Mouse (Mus musculus) liver, embryonic 12.5 days (tissue): ENCODE results near the gene Hist1h2ao. TPM values are rescaled to one million over a fixed set of nuclear protein-coding genes. Genes with fewer than 3 reads are reported as not detected.
"Not testable (repeated sequence)": the region's sequence is repeated elsewhere in the genome, so short reads cannot be mapped to it uniquely, and the experiment has no call there.

Experiments
- ATAC-seq: fragments of 200-750 bp; cut with Nextera tagmentation; 2 replicates; pipeline ENCODE4 v1.8.0; 2017; ENCODE audit warnings: moderate number of reproducible peaks, mild to moderate bottlenecking, moderate library complexity
- H3K27ac ChIP-seq: fragments of 300-500 bp; sonication (generic); 2 replicates; pipeline ENCODE4 v1.5.1; 2016; ENCODE audit warnings: mild to moderate bottlenecking
- H3K27me3 ChIP-seq: fragments of 300-500 bp; sonication (generic); replicated peaks from 2 replicates; pipeline ENCODE4 v1.6.1; 2016; ENCODE audit warnings: mild to moderate bottlenecking, moderate library complexity
- H3K36me3 ChIP-seq: fragments of 300-500 bp; sonication (generic); 2 replicates; pipeline ENCODE4 v1.6.1; 2016; ENCODE audit warnings: mild to moderate bottlenecking, moderate library complexity
- H3K4me1 ChIP-seq: fragments of 300-500 bp; sonication (generic); 2 replicates; pipeline ENCODE4 v1.6.1; 2016
- H3K4me2 ChIP-seq: fragments of 300-500 bp; sonication (generic); 2 replicates; pipeline ENCODE4 v1.6.1; 2016; ENCODE audit warnings: mild to moderate bottlenecking, moderate library complexity
- H3K4me3 ChIP-seq: fragments of 300-500 bp; sonication (generic); 2 replicates; pipeline ENCODE4 v1.5.1; 2016; ENCODE audit warnings: mild to moderate bottlenecking, moderate library complexity
- H3K9ac ChIP-seq: fragments of 300-500 bp; sonication (generic); 2 replicates; pipeline ENCODE4 v1.6.1; 2016; ENCODE audit warnings: mild to moderate bottlenecking, moderate library complexity
- H3K9me3 ChIP-seq: fragments of 300-500 bp; sonication (generic); replicated peaks from 2 replicates; pipeline ENCODE4 v1.6.1; 2016; ENCODE audit warnings: mild to moderate bottlenecking, moderate library complexity
- WGBS: fragments of 180-500 bp; shearing (Covaris S2); methylation state at CpG from one replicate; pipeline ENCODE4 v1.1.7; 2016; ENCODE audit not compliant: insufficient replicate concordance; 5-methylcytosine and 5-hydroxymethylcytosine counted together
- polyA plus RNA-seq: library from polyadenylated mRNA; unstranded; fragments of >200 nt; fragmentation: Nextera tagmentation; extraction: Ambion mirVana; gene quantifications from 2 replicates; pipeline ENCODE4 v1.2.1, GENCODE M21; 2016

Hist1h2ao gene
- polyA plus RNA-seq, 1 experiment from 2014 or later, result not detected

DNA sequence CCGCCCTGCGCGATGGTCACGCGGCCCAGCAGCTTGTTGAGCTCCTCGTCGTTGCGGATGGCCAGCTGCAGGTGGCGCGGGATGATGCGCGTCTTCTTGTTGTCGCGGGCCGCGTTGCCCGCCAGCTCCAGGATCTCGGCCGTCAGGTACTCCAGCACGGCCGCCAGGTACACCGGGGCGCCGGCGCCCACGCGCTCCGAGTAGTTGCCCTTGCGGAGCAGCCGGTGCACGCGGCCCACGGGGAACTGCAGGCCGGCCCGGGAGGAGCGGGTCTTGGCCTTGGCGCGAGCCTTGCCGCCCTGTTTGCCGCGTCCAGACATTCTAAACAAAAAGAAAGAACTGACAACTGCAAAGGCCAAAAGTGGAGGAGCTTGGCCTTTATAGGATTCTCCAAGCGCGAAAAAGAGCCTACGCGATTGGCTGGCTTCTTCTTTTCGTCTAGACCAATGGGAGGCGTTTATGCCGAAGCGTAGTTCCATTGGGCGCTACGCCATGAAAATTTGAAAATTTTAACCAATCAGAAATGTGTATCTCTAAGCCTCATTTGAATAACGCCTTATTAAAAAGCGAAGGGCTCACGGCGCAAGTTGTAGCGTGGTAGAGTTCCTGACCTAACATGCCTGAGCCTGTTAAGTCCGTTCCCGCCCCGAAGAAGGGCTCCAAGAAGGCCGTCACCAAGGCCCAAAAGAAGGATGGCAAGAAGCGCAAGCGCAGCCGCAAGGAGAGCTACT lies 23.2 kb upstream of the Hist1h2ao start, which contains the start of the genes Hist1h2an and Hist1h2bp:
TSS of gene Hist1h2an (minus strand) at position 320 of the 731 bp plus-strand sequence.
TSS of gene Hist1h2bp (plus strand) at position 563 of the 731 bp plus-strand sequence.
- H3K4me2 ChIP-seq, result peak within 1 kb of the TSS; percentile 67
- not testable (repeated sequence) for H3K9me3 ChIP-seq, H3K36me3 ChIP-seq, H3K27me3 ChIP-seq
- H3K9ac ChIP-seq, result peak within 1 kb of the TSS; percentile 78
- H3K27ac ChIP-seq, result peak within 1 kb of the TSS; percentile 100
- peak; percentile 88 for ATAC-seq
- under 1% methylated on average over 38 of the region's 63 CpGs for WGBS
- H3K4me3 ChIP-seq, result peak within 1 kb of the TSS; percentile 54
- H3K4me1 ChIP-seq, result peaks cover 64% of the 10 kb centered on the region

- Histone ChIP-seq H3K27me3 (no peaks in the 10 kb centered on the region), H3K9me3 (no peaks in the 10 kb centered on the region), H3K27ac (peak overlapping the region; percentile 100), H3K4me3 (peak overlapping the region; percentile 54), H3K4me2 (peak overlapping the region; percentile 67), H3K9ac (peak overlapping the region; percentile 78), H3K4me1 (peaks cover 58% of the 10 kb centered on the region), H3K36me3 (no peaks in the 10 kb centered on the region)
- 22% methylated on average over 14 of the region's 21 CpGs for WGBS
- ATAC-seq, result peak; percentile 17
Measured at GRCm38 (mm10) chr13:21787760-21788593, 22.3 kb upstream of the Hist1h2ao start.

GRCm38 (mm10) chr13:21789925-21790324 lies 20.3 kb upstream of the Hist1h2ao start:
- Histone ChIP-seq H3K36me3 (no peaks in the 10 kb centered on the region), H3K9me3 (no peaks in the 10 kb centered on the region), H3K27ac (peak overlapping the region; percentile 100; the same call in 1 of the 2 replicates), H3K9ac (0 out of 2 replicates have a peak overlapping the region, but pooled peaks have one; percentile 78), H3K4me2 (peak overlapping the region; percentile 67; the same call in 1 of the 2 replicates), H3K4me1 (peaks cover 46% of the 10 kb centered on the region), H3K27me3 (no peaks in the 10 kb centered on the region), H3K4me3 (no peak overlapping the region)
- 49% methylated on average over 6 of the region's 6 CpGs for WGBS
- ATAC-seq, result no peak

DNA sequence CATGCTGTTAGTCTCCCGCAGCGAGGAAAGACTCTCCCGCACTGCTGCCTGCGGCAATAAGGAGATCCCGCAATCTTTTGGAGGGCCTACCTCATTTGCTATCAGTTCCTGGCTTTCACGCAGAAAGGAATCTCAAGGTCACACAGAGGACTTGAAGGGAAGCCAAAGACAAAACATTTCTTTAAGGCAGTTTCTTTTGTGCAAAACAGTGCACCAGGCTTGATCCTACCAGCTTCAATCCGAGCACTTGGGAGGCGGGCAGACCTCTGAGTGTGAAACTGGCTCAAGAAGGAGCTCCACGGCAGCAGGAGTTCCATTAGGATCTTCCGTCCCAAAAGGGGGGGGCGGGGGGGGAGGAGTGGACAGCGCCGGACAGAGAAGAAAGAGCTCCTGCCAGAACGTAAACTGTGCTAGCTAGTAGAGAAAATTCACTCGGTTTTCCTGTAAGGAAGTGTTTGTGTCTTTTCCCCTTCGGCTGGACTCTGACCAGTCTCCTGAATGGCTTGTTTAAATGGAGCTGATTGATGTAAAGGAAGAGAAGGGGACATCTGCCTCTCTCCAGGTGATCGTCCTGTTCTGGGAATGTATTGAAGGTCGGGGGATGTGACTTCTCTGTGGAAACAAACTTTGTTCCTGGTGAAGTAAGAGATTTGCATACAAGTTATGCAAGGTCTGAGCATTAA lies 19.5 kb upstream of the Hist1h2ao start:
- no peaks in the 10 kb centered on the region for H3K27me3 ChIP-seq
- H3K9me3 ChIP-seq, result no peaks in the 10 kb centered on the region
- peaks cover 38% of the 10 kb centered on the region for H3K4me1 ChIP-seq
- peak overlapping the region; percentile 51; the same call in 1 of the 2 replicates for H3K27ac ChIP-seq
- peak overlapping the region; percentile 54 for H3K4me2 ChIP-seq
- ATAC-seq, result no peak
- no peaks in the 10 kb centered on the region for H3K36me3 ChIP-seq
- peak overlapping the region; percentile 52 for H3K9ac ChIP-seq
- no peak overlapping the region; the same call in 1 of the 2 replicates for H3K4me3 ChIP-seq
- 29% methylated on average over 18 of the region's 18 CpGs for WGBS

- no peak overlapping the region for H3K4me2 ChIP-seq
- H3K4me1 ChIP-seq, result peaks cover 8% of the 10 kb centered on the region
- no peak overlapping the region for H3K27ac ChIP-seq
- H3K4me3 ChIP-seq, result no peak overlapping the region
- no peaks in the 10 kb centered on the region for H3K27me3 ChIP-seq
- no peak for ATAC-seq
- H3K36me3 ChIP-seq, result no peaks in the 10 kb centered on the region
- 82% methylated on average over 7 of the region's 7 CpGs for WGBS
- H3K9ac ChIP-seq, result no peak overlapping the region
- no peaks in the 10 kb centered on the region for H3K9me3 ChIP-seq
Measured at GRCm38 (mm10) chr13:21795584-21795983, 14.7 kb upstream of the Hist1h2ao start.

GRCm38 (mm10) chr13:21797163-21797562 lies 13.1 kb upstream of the Hist1h2ao start:
- peak; percentile 83 for ATAC-seq
- not testable (repeated sequence) for H3K9ac ChIP-seq, H3K27ac ChIP-seq, H3K4me1 ChIP-seq, H3K4me3 ChIP-seq, H3K36me3 ChIP-seq, H3K27me3 ChIP-seq, H3K4me2 ChIP-seq, H3K9me3 ChIP-seq

GRCm38 (mm10) chr13:21803058-21803457 lies 7.2 kb upstream of the Hist1h2ao start:
- ATAC-seq, result peak; percentile 70
- H3K4me2 ChIP-seq, H3K36me3 ChIP-seq, H3K9ac ChIP-seq, H3K27ac ChIP-seq, H3K9me3 ChIP-seq, H3K27me3 ChIP-seq, H3K4me1 ChIP-seq, H3K4me3 ChIP-seq: not testable (repeated sequence)
- no CpG with 5 or more reads among the region's 4 CpGs for WGBS

DNA sequence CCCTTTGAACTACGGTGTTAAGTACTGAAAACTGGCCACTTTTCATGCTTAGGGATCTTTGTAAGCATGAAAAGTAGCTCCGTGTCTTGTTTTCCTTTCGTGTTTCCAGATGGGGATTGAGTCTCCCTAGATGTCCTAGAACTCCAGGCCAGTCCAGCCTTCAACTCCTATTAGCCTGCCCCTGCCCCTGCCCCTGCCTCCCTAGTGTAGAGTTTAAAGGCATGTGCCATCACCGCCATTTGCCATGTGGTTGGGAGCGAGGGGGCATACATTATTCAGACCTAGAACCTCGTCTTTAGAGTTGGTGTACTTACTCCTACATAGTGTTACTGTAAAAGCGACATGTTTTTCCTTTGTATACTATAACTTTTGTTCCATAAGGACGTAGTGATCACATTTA lies 809 bp downstream of the Hist1h2ao start:
- not testable (repeated sequence) for H3K27ac ChIP-seq, H3K9me3 ChIP-seq, H3K4me2 ChIP-seq, H3K4me3 ChIP-seq, H3K4me1 ChIP-seq, H3K27me3 ChIP-seq, H3K36me3 ChIP-seq, H3K9ac ChIP-seq, ATAC-seq
- WGBS, result no CpG with 5 or more reads among the region's 8 CpGs

DNA sequence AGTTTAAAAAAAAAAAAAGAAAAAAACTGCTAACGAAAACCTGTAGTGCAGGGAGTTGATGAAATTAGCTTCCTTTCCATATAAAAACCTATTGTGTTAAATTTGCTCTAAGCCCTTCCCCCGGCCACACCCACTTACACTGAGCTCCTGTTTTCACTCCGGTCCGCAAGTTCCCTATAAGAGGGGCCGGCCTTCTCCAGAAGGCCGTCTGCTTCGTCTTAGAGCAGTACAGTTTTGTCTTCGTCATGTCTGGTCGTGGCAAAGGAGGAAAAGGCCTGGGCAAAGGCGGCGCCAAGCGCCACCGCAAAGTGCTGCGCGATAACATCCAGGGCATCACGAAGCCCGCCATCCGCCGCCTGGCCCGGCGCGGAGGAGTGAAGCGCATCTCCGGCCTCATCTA lies 1.3 kb downstream of the Hist1h2ao start, which contains the start of gene Hist1h4m:
TSS of gene Hist1h4m (plus strand) at position 208 of the 400 bp plus-strand sequence.
- peak within 1 kb of the TSS; percentile 59 for H3K9ac ChIP-seq

DNA sequence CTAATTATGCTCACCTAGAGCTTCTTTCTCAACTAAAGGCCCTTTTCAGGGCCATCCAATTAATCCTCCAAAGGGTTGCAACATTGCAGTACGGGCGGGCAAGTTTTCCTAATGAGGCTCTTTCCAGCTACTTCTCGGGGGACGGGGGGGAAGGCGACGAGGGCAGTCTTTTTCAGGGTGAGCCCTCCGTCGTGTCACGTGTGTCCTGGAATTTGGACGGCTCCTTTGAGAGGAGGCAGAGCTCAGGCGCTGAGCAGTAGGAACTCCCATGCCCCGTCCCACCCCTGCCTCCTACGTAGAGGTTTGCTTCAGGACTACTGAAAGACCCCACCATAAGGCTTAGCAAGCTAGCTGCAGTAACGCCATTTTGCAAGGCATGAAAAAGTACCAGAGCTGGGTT lies 1.8 kb downstream of the Hist1h2ao start:
- H3K9me3 ChIP-seq, H3K36me3 ChIP-seq, H3K27me3 ChIP-seq, H3K4me1 ChIP-seq: not testable (repeated sequence)
- WGBS, result under 1% methylated on average over 14 of the region's 14 CpGs
- Histone ChIP-seq H3K27ac (peak overlapping the region; percentile 88), H3K4me2 (peak overlapping the region; percentile 51), H3K9ac (peak overlapping the region; percentile 59), H3K4me3 (peak overlapping the region; percentile 28)
- peak; percentile 65 for ATAC-seq

More for the DNA sequence above, 1.3 kb downstream of the Hist1h2ao start, which contains the start of gene Hist1h4m:
- Histone ChIP-seq H3K27ac (peak within 1 kb of the TSS; percentile 88), H3K4me3 (peak within 1 kb of the TSS; percentile 28), H3K4me2 (peak within 1 kb of the TSS; percentile 51)
- no CpG with 5 or more reads among the region's 24 CpGs for WGBS
- H3K4me1 ChIP-seq, H3K27me3 ChIP-seq, H3K36me3 ChIP-seq, H3K9me3 ChIP-seq: not testable (repeated sequence)
- ATAC-seq, result peak; percentile 17

- not testable (repeated sequence) for H3K4me3 ChIP-seq, H3K9me3 ChIP-seq, H3K4me2 ChIP-seq, H3K27me3 ChIP-seq, H3K4me1 ChIP-seq, H3K9ac ChIP-seq, H3K27ac ChIP-seq, H3K36me3 ChIP-seq
- ATAC-seq, result peak; percentile 57; the same call in 1 of the 2 replicates
- 73% methylated on average over 6 of the region's 16 CpGs for WGBS
Measured at GRCm38 (mm10) chr13:21820082-21820890, 10.0 kb downstream of the Hist1h2ao start.
